Mouse (Mus musculus) hindbrain, postnatal 0 days (tissue): ENCODE results near the gene Lrrc40. TPM values are rescaled to one million over a fixed set of nuclear protein-coding genes. Genes with fewer than 3 reads are reported as not detected.

Source experiments
- ATAC-seq: fragments of 200-750 bp; cut with Nextera tagmentation; 2 replicates; pipeline ENCODE4 v1.8.0; 2017; ENCODE audit warnings: mild to moderate bottlenecking, moderate TSS enrichment, moderate library complexity
- DNase-seq: peaks from one replicate; pipeline ENCODE4 v3.0.0-alpha.2; 2015; ENCODE audit warnings: low spot score
- H3K27ac ChIP-seq: fragments of 300-500 bp; sonication (generic); 2 replicates; pipeline ENCODE4 v1.5.1; 2014; ENCODE audit warnings: mild to moderate bottlenecking
- H3K27me3 ChIP-seq: fragments of 300-500 bp; sonication (generic); 2 replicates; pipeline ENCODE4 v1.6.1; 2014; ENCODE audit warnings: low read length, mixed read lengths; ENCODE audit not compliant: insufficient read depth
- H3K36me3 ChIP-seq: fragments of 300-500 bp; sonication (generic); 2 replicates; pipeline ENCODE4 v1.6.1; 2014; ENCODE audit warnings: low read length, mixed read lengths; ENCODE audit not compliant: insufficient read depth
- H3K4me1 ChIP-seq: fragments of 300-500 bp; sonication (generic); 2 replicates; pipeline ENCODE4 v1.6.1; 2014; ENCODE audit warnings: antibody characterized with exemption, low read length, mixed read lengths; ENCODE audit not compliant: insufficient read depth
- H3K4me2 ChIP-seq: fragments of 300-500 bp; sonication (generic); 2 replicates; pipeline ENCODE4 v1.6.1; 2014; ENCODE audit warnings: low read depth, mild to moderate bottlenecking, low read length, moderate library complexity, mixed read lengths
- H3K4me3 ChIP-seq: fragments of 300-500 bp; sonication (generic); 2 replicates; pipeline ENCODE4 v1.5.1; 2014; ENCODE audit warnings: low read length
- H3K9ac ChIP-seq: fragments of 300-500 bp; sonication (generic); replicated peaks from 2 replicates; pipeline ENCODE4 v1.6.1; 2014; ENCODE audit warnings: mild to moderate bottlenecking, low read length, moderate library complexity, mixed read lengths
- H3K9me3 ChIP-seq: fragments of 300-500 bp; sonication (generic); 2 replicates; pipeline ENCODE4 v1.6.1; 2016; ENCODE audit warnings: low read length, mixed read lengths
- CTCF ChIP-seq: IDR thresholded peaks from 2 replicates; pipeline ENCODE4 v1.5.1; 2016; ENCODE audit warnings: antibody characterized with exemption, control low read depth, low read depth
- WGBS: fragments of 180-500 bp; shearing (Covaris S2); extraction: QIAGEN DNeasy Blood & Tissue Kit; methylation state at CpG from one replicate; pipeline ENCODE4 v1.1.7; 2014; 5-methylcytosine and 5-hydroxymethylcytosine counted together
- polyA plus RNA-seq: library from polyadenylated mRNA; unstranded; fragments of >200 nt; fragmentation: Nextera tagmentation; extraction: Ambion mirVana; gene quantifications from 2 replicates; pipeline ENCODE4 v1.2.1, GENCODE M21; 2015
- total RNA-seq: library from RNA; depleted of rRNA; stranded (reverse); fragments of >200 nt; gene quantifications from 2 replicates; pipeline ENCODE4 v1.2.3, GENCODE M21; 2014; rRNA removed

The Lrrc40 gene
- total RNA-seq (30.9 and 41.8 TPM in 2 replicates), polyA plus RNA-seq (47.7 and 48.7 TPM in 2 replicates)

GRCm38 (mm10) chr3:158036329-158036988, at the start of gene Lrrc40, which contains the start of gene Srsf11:
Gene Lrrc40 (plus strand): TSS chr3:158036662.
Gene Srsf11 (minus strand): TSS chr3:158036639.
- Histone ChIP-seq H3K9me3 (no peaks in the 10 kb centered on the region), H3K27me3 (no peaks in the 10 kb centered on the region), H3K4me1 (peaks cover 17% of the 10 kb centered on the region), H3K4me3 (peak within 1 kb of the TSS; percentile 76), H3K4me2 (peak within 1 kb of the TSS; percentile 68), H3K36me3 (no peaks in the 10 kb centered on the region), H3K9ac (peak within 1 kb of the TSS; percentile 88), H3K27ac (peak within 1 kb of the TSS; percentile 85)
- TF ChIP-seq CTCF = no peak
- ATAC-seq (peak; percentile 98), DNase-seq (peak; percentile 98)
- under 1% methylated on average over 55 of the region's 55 CpGs for WGBS

GRCm38 (mm10) chr3:157993322-157993721, 43.1 kb upstream of the Lrrc40 start:
- no peak for TF ChIP-seq CTCF
- Histone ChIP-seq H3K4me1 (no peaks in the 10 kb centered on the region), H3K27me3 (no peaks in the 10 kb centered on the region), H3K36me3 (peaks cover 8% of the 10 kb centered on the region; the same call in 1 of the 2 replicates), H3K27ac (no peak overlapping the region), H3K9ac (no peak overlapping the region), H3K4me2 (no peak overlapping the region), H3K9me3 (no peaks in the 10 kb centered on the region), H3K4me3 (no peak overlapping the region)
- DNase-seq = no peak
- no peak for ATAC-seq

- Histone ChIP-seq H3K27ac (no peak overlapping the region), H3K4me3 (no peak overlapping the region), H3K4me2 (no peak overlapping the region), H3K4me1 (no peaks in the 10 kb centered on the region), H3K9me3 (no peaks in the 10 kb centered on the region), H3K9ac (no peak overlapping the region), H3K36me3 (0 out of 2 replicates have a peak, but pooled peaks cover 4% of the 10 kb centered on the region), H3K27me3 (no peaks in the 10 kb centered on the region)
- ATAC-seq (no peak), DNase-seq (no peak)
- 99% methylated on average over 2 of the region's 2 CpGs for WGBS
- TF ChIP-seq CTCF = no peak
These were observed 40.7 kb upstream of the Lrrc40 start for GRCm38 (mm10) chr3:157995726-157996125.

DNA sequence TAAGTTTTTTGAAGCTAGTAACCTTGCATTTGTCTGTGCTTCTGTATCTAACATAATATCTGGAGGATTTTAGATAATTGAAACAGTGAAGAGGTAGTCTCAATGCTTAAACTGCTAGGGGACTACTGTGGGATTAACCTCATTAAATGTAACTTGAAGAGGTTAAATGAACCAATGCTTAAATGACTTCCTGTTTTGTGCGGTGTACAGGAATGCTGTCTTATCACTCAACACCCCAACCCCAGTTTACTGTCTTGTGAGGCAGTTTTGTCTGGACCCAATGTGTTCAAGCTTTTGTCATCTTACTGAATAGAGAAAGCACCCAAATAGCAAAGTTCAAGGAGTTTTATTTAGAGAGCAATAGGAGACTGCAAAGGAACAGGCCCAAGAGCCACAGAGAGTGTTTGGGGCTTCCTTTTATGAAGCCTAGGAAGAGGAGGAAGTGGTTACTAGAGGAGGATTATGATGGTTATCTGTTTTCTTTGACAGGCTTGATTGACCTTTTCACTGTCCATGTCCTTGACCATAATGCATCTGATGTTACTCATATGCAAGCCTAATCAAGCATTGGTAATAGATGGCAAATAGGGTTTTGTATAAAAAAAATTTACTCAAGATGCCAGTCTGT, 37.6 kb upstream of the Lrrc40 start:
- no peak for DNase-seq

DNA sequence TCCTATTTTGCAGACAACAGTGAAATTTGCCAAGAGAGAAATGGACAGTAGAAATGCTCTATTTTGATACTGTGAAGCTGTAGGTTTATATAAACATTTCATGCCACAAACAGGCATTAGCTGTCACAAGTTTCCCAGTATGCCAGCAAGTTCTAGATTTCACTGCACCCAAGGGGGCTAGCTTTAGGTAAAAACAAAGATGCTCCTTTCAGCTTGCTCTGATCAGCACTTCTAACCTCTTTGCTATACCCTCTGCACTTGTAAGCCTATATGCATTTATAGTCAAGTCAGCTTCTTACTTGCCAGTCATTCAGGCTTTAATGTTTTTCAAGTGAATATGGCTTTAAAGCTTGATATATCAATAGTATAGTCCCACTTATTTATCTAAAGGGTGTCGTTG, 27.8 kb upstream of the Lrrc40 start:
- Histone ChIP-seq H3K4me1 (no peaks in the 10 kb centered on the region), H3K27me3 (no peaks in the 10 kb centered on the region), H3K9ac (no peak overlapping the region), H3K36me3 (peaks cover 31% of the 10 kb centered on the region), H3K27ac (no peak overlapping the region), H3K4me3 (no peak overlapping the region), H3K9me3 (no peaks in the 10 kb centered on the region), H3K4me2 (no peak overlapping the region)
- TF ChIP-seq CTCF = no peak
- WGBS = 85% methylated on average over 1 of the region's 1 CpGs
- DNase-seq (no peak), ATAC-seq (no peak)

More for the DNA sequence above, 37.6 kb upstream of the Lrrc40 start:
- Histone ChIP-seq H3K27me3 (no peaks in the 10 kb centered on the region), H3K27ac (no peak overlapping the region), H3K36me3 (peaks cover 24% of the 10 kb centered on the region), H3K4me3 (no peak overlapping the region), H3K4me1 (no peaks in the 10 kb centered on the region), H3K9ac (no peak overlapping the region), H3K9me3 (no peaks in the 10 kb centered on the region), H3K4me2 (no peak overlapping the region)
- ATAC-seq = no peak
- no peak for TF ChIP-seq CTCF
- 71% methylated on average over 1 of the region's 1 CpGs for WGBS

DNA sequence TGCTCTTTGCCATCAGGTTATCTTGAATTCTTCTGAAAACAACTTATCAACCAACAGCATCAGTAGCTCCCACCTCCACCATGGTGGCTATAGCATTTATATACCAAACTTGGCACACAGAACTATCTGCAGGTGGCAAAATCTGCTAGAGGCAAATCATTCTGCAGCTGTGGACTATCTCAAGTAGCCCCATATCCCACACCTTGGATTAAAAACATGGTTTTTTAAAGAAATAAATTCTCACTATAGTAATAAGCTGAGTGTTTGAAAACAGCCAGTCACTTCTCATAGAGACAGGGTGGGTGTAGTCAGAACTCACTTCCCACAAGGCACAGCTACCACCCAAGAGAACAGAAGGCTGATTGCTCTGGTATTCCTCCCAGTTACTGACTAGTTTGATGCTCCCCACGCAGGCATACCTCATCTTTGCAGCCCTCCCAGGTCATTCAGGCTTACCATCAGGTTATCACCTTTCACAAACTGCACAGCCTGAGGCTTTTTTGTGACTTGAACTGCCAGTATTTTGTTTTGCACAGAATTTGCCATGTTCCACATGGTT, 26.6 kb upstream of the Lrrc40 start:
- Histone ChIP-seq H3K9ac (no peak overlapping the region), H3K4me3 (no peak overlapping the region), H3K36me3 (peaks cover 24% of the 10 kb centered on the region), H3K4me2 (no peak overlapping the region), H3K9me3 (no peaks in the 10 kb centered on the region), H3K27ac (no peak overlapping the region), H3K4me1 (no peaks in the 10 kb centered on the region), H3K27me3 (no peaks in the 10 kb centered on the region)
- peak; percentile 34; the same call in 1 of the 2 replicates for ATAC-seq
- DNase-seq = no peak
- TF ChIP-seq CTCF = no peak
- WGBS = 45% methylated on average over 1 of the region's 1 CpGs
